Mouse (Mus musculus): Measurements from ENCODE around the gene Tnfrsf1a. TPM values are rescaled to one million over a fixed set of nuclear protein-coding genes. Genes with fewer than 3 reads are reported as not detected.

Gene Tnfrsf1a
- total RNA-seq, 2 experiments from 2014 or later = 9.4 to 11.8 TPM

- intact Hi-C loops (cut with DNase I) = no loop called here
- DNase-seq (ENCODE audit: extremely low spot score in 1 of 2, low spot score in 2 of 2) = no peak
Measured at GRCm38 (mm10) chr6:125350995-125351324, 1.8 kb downstream of the Tnfrsf1a start.

GRCm38 (mm10) chr6:125351368-125352045 is 2.3 kb downstream of the Tnfrsf1a start:
- intact Hi-C loops (cut with DNase I) = no loop called here
- DNase-seq (ENCODE audit: extremely low spot score in 1 of 2, low spot score in 2 of 2) = no peak

GRCm38 (mm10) chr6:125352046-125352384 is 2.9 kb downstream of the Tnfrsf1a start:
- intact Hi-C loops (cut with DNase I) = no loop called here

GRCm38 (mm10) chr6:125352811-125353210 is 3.6 kb downstream of the Tnfrsf1a start:
- intact Hi-C loops (cut with DNase I) = no loop called here
- no peak for DNase-seq (ENCODE audit: extremely low spot score in 1 of 2, low spot score in 2 of 2)

More at GRCm38 (mm10) chr6:125352046-125352384, 2.9 kb downstream of the Tnfrsf1a start:
- no peak for DNase-seq (ENCODE audit: extremely low spot score in 1 of 2, low spot score in 2 of 2)

- DNase-seq (ENCODE audit: extremely low spot score in 1 of 2, low spot score in 2 of 2) = no peak
- intact Hi-C loops (cut with DNase I) = no loop called here
Measured at GRCm38 (mm10) chr6:125353221-125353620, 4.1 kb downstream of the Tnfrsf1a start.

GRCm38 (mm10) chr6:125353655-125354054 is 4.5 kb downstream of the Tnfrsf1a start:
- intact Hi-C loops (cut with DNase I) = no loop called here
- DNase-seq (ENCODE audit: extremely low spot score in 1 of 2, low spot score in 2 of 2) = no peak

GRCm38 (mm10) chr6:125354352-125355151 is 5.4 kb downstream of the Tnfrsf1a start:
- peak in 1 of 2 experiments; percentile 77 for DNase-seq (ENCODE audit: extremely low spot score in 1 of 2, low spot score in 2 of 2)
- intact Hi-C loops (cut with DNase I) = loop anchor here (5.0 kb wide), 1 partner anchor 77 kb away; no protein-coding TSS in a partner anchor

- intact Hi-C loops (cut with DNase I) = loop anchor here (5.0 kb wide), 1 partner anchor 78 kb away; no protein-coding TSS in a partner anchor
- no peak for DNase-seq (ENCODE audit: extremely low spot score in 1 of 2, low spot score in 2 of 2)
Measured at GRCm38 (mm10) chr6:125355197-125355741, 6.1 kb downstream of the Tnfrsf1a start.

- DNase-seq (ENCODE audit: extremely low spot score in 1 of 2, low spot score in 2 of 2) = no peak
- intact Hi-C loops (cut with DNase I) = loop anchor here (5.0 kb wide), 1 partner anchor 79 kb away; no protein-coding TSS in a partner anchor
Measured at GRCm38 (mm10) chr6:125356264-125356663, 7.1 kb downstream of the Tnfrsf1a start.

GRCm38 (mm10) chr6:125357334-125357733 is 8.2 kb downstream of the Tnfrsf1a start:
- intact Hi-C loops (cut with DNase I) = loop anchor here (5.0 kb wide), 1 partner anchor 80 kb away; no protein-coding TSS in a partner anchor
- no peak for DNase-seq (ENCODE audit: extremely low spot score in 1 of 2, low spot score in 2 of 2)

GRCm38 (mm10) chr6:125359999-125360398 is 10.8 kb downstream of the Tnfrsf1a start:
- DNase-seq (ENCODE audit: extremely low spot score in 1 of 2, low spot score in 2 of 2) = no peak
- intact Hi-C loops (cut with DNase I) = loop anchor here (5.0 kb wide), 1 partner anchor 83 kb away; no protein-coding TSS in a partner anchor

- intact Hi-C loops (cut with DNase I) = no loop called here
- no peak for DNase-seq (ENCODE audit: extremely low spot score in 1 of 2, low spot score in 2 of 2)
Measured at GRCm38 (mm10) chr6:125360846-125361245, 11.7 kb downstream of the Tnfrsf1a start.

- intact Hi-C loops (cut with DNase I) = no loop called here
- DNase-seq (ENCODE audit: extremely low spot score in 1 of 2, low spot score in 2 of 2) = peak; percentile 34 to 78
Measured at GRCm38 (mm10) chr6:125361467-125362291, 12.5 kb downstream of the Tnfrsf1a start.

- intact Hi-C loops (cut with DNase I) = no loop called here
- DNase-seq (ENCODE audit: extremely low spot score in 1 of 2, low spot score in 2 of 2) = no peak
Measured at GRCm38 (mm10) chr6:125363021-125363420, 13.9 kb downstream of the Tnfrsf1a start.

- intact Hi-C loops (cut with DNase I) = no loop called here
Measured at GRCm38 (mm10) chr6:125363451-125364242, 14.5 kb downstream of the Tnfrsf1a start.

GRCm38 (mm10) chr6:125364448-125364847 is 15.3 kb downstream of the Tnfrsf1a start:
- DNase-seq (ENCODE audit: extremely low spot score in 1 of 2, low spot score in 2 of 2) = no peak
- intact Hi-C loops (cut with DNase I) = no loop called here

More at GRCm38 (mm10) chr6:125363451-125364242, 14.5 kb downstream of the Tnfrsf1a start:
- no peak for DNase-seq (ENCODE audit: extremely low spot score in 1 of 2, low spot score in 2 of 2)

- DNase-seq (ENCODE audit: extremely low spot score in 1 of 2, low spot score in 2 of 2) = no peak
- intact Hi-C loops (cut with DNase I) = no loop called here
Measured at GRCm38 (mm10) chr6:125365522-125365921, 16.4 kb downstream of the Tnfrsf1a start.

- no peak for DNase-seq (ENCODE audit: extremely low spot score in 1 of 2, low spot score in 2 of 2)
- intact Hi-C loops (cut with DNase I) = no loop called here
Measured at GRCm38 (mm10) chr6:125366133-125366532, 17.0 kb downstream of the Tnfrsf1a start.
